Mouse (Mus musculus) A20 (cell line): ENCODE data around the gene Il13ra1.

Source experiments
- DNase-seq: peaks from one replicate; pipeline ENCODE4 v3.0.0-alpha.2; 2011; ENCODE audit warnings: low read depth, low spot score

Gene Il13ra1

DNA sequence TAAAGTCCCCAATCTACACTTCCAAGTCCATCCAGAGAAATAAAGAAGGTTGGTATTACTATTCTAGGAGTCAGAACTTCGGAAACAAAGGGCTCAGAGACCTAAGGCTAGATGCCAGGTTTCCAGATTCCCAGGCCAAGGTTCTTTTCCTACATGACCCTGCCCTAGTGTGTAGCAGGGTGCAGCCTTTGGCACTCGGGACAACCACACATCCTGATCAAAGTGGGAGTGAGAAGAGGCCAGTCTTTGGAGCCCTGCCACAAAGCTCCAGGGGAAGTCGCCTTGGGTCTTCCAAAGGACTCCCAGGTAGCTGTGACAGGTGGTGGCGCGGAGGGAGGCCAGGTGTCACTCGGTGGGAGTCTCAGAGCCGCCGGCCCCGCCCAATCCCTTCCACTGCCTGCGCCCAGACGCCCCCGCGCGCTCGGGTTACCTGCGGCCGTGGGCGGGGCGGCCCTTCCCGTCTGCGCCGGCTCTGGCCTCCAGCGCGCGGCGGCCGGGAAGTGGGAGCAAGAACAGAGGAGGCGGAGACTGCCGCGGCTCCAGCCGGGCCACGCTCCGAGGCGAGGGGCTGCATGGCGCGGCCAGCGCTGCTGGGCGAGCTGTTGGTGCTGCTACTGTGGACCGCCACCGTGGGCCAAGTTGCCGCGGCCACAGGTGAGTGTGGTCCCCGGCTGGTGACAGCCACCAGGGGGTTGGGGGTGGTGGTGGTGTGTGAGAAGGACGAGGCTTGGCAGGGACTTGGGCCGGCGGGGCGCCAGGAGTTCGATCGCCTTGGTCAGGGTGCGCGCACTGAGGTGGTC, at the start of gene Il13ra1:
Il13ra1 (plus strand) TSS at position 489 of the 800 bp plus-strand sequence.
- no peak for DNase-seq

DNA sequence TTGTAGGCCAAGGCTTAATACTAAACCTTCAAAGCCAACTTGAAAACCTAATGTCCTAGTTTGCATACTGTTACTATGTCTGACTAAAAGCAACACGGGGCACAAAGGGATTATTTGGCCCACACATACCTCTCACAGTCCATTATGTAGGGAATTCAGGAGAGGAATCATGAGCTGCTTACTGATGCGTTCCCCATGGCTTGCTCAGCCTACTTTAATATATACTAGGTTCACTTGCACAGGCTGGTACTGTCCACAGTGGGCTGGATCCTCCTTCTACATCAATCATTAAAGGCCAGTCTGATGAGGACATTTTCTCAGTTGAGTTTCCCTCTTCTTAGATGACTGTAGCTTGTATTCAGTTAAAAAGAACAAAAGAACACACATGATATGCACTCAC, 37.9 kb upstream of the Il13ra1 start:
- no peak for DNase-seq

DNA sequence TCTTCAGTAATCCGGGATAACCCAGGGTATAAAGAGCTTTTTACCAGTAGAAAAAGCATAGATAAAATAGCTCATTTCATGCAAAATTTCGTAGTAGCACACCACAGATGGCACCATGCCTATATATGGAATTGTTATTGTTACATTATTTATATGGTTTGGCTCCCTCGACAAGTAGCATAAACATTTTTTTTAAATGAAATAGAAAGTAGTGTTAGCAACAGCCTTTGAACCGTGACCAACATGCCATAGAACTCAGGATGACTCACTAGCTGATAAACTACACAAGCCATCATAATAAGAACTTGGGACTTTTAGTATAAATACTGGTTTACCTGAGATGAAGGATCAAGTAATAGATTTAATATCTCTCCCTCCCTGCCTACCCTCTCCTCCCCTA, 34.7 kb upstream of the Il13ra1 start:
- DNase-seq: no peak

DNA sequence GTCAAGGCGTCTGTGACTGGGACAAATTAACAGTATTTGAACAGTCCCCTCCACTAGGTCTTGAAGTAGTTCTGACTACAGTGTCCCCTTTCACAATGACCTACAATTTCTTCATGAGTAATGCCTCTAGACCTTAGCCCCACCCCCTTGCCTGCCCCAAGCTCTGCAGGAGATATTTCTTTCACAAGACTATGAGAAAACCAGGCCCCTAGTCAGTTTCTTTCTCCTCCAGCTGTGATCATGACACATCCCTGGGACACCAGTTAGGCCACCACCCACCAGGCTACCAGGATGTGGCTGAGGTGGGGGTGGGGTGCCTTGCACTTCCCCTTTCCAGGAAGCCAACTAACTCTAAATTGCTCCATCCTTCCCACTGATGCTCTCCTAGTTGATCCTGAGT, 29.0 kb upstream of the Il13ra1 start:
- DNase-seq: no peak

- DNase-seq: no peak
Observed at GRCm38 (mm10) chrX:36088464-36089256, 23.2 kb upstream of the Il13ra1 start.

DNA sequence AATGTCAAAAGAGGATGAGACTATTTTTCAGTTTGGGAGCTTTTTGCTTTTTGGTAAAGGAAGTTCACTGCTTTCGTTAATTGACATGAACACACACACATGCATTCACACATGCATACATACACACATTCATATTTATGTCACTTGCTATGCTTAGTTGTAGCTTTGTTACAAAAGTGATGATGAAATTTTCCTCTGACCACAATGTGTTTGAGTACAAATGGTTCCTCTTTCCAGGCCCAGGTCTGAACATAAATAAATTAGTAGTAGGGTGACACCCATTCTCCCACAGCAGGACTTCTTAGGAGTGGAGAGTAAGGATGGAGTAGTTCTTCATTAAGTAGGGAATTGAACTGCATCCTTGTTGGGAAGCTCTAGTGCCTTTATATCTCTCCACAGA, 11.0 kb upstream of the Il13ra1 start:
- no peak for DNase-seq

DNA sequence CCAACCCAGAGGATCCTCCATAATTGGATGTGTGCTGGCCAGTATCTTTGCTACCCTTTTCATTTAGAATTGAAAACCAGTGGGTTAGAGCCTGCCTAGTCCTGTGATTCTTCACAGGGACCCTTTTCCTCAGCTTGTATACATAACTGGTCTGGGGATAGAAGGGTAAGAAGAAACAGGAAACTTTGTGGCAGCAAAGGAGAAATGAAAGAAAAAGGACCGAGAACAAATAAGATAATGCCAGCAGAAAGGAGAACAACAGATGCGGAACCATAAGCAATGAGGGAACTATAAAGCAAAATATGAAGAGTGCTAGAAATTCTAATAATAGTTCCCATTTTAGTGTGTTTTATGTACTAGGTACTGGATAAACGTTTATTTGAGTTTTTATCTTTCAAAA, 10.6 kb upstream of the Il13ra1 start:
- DNase-seq: peak; percentile 19

DNA sequence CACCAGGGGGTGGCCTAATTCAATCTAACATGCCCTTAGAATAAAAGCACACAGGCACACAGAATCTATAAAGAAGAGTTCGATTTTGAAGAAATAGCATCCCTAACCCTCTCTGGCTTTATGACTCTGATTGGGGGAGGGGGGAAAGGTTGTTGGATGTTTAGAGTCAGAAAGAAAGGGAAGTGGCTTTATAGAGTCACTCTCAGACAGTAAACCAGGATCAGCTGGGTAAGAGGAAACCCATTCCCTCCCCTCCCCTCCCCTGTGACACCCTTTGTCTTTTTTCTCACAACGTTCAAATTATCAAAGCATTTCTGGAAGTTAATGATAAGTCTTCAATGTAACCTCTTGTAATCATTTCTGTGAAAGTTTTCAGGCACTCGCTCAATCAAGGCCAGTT, 3.3 kb upstream of the Il13ra1 start:
- no peak for DNase-seq

GRCm38 (mm10) chrX:36112422-36112750, 476 bp downstream of the Il13ra1 start:
- no peak for DNase-seq

DNA sequence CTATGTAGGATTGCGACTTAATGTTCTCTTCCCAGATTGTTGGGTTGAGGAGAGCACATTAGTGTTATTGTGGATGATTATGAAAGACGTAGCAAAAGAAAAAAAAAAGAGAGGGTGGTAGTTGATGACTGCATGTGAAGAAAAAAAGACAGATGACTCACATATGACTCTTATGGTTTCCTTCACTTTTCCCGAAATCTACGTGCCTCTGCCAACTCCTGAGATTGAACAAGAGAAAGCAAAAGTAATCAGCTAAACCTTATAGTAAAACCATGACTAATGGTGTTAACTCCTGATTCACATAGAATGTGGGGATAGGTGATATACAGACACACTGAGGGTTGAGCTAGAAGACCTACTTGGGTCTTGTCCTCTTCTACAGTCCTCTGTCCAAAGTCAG, 3.3 kb downstream of the Il13ra1 start:
- no peak for DNase-seq

GRCm38 (mm10) chrX:36129037-36129770, 17.3 kb downstream of the Il13ra1 start:
- DNase-seq: peak; percentile 23

GRCm38 (mm10) chrX:36129771-36130108, 17.8 kb downstream of the Il13ra1 start:
- no peak for DNase-seq

GRCm38 (mm10) chrX:36136346-36136745, 24.4 kb downstream of the Il13ra1 start:
- no peak for DNase-seq

DNA sequence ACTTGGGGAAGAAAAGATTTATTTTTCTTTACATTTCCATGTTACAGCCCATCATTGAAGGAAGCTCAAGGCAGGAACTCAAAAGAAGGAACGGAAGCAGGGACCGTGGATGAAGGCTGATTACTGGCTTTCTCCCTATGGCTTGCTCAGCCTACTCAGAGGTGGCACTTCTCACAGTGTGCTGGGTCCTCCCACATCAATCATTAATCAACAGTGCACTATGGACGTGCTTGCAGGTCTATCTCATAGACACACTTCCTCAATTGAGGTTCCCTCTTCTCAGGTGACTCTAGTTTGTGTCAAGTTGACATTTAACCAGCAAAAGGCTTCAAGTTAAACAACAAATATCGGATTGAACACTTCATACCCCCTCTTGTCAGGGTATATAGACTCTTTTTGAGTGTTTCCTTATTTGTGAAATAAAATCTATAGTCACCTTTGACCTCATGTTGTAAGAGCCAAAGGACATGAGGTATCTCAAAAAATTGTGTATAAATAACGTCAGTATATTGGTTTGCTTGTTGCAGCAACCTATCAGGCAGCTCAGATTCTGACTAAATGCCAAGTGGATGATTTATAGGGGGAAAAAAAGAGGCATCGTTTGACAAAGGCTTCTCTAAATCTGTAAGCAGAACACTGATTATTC, 30.2 kb downstream of the Il13ra1 start:
- DNase-seq: peak; percentile 5

DNA sequence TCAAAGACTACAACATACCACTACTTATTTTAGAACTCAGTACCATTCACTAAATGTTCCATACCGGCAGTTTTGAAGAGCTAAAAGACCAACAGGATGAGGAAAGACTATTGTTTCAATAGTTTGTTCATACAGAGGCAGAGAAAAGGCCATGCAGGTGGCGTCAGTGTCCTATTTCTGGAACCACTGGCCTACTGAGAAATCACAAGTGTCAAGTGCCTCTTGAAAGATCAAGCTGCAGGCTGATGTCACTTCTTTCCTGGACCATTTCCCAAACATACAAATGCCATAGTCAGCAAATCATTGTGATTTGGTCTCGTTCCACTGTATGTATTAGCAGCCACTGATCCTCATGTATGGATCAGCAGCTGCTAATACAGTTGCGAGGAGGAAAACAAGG, 34.8 kb downstream of the Il13ra1 start:
- no peak for DNase-seq

DNA sequence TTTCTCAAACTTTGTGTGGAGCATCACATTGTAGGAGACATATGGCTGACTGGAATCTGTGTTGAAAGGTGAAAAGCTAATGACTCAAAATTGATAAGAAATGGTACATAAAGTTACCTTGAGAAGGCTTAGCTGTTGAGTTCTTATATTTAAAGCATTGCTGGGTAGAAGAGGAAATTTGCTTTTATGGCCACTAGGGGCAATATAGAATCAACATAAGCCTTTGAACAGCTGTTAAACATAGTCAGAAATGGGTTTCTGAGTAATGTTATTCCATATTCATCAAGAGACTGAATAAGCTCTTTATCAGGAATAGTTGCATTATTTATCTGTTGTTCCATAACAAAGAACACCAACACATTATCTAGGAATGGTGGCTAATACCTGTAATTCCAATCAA, 38.2 kb downstream of the Il13ra1 start:
- DNase-seq: no peak

GRCm38 (mm10) chrX:36156677-36157076, 44.8 kb downstream of the Il13ra1 start:
- no peak for DNase-seq

DNA sequence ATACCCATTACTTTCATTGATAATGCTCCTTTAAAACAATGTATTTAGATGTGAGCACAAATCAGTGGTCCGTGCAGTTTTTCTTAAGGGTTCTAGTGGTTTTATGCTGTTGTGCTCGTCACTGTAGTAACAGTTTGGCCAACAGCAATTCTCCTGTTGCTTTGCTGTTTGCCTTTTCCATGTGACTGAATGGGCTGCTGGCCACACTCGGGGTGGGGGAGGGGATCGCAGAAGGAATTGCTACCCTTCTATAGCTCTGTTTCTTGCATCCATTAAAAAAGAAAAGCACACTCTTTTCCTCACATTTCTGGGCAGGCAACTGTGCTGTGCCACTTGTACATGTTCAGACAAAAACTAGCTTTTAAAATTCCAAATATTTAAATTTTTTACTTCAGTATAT, 49.7 kb downstream of the Il13ra1 start:
- DNase-seq: no peak

DNA sequence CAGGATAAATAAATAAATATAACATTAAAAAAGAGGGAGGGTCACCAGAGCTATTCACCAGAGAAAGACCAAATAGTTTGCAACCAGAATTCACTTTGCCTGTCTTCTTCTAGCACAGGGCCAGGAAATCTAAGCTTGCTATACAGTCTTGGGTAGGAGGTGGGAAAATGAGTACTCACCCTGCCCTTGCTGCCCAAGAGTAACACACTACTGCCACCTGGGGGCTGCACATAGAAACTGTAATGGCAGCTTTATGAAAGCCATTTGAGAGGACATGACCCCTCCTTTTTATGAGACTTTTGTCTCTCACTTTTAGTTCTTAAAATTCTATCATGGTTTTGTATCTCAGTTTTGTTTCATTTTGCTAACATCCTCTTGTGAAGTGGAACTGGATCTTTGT, 71.7 kb downstream of the Il13ra1 start:
- peak; percentile 38 for DNase-seq

- no peak for DNase-seq
Observed at GRCm38 (mm10) chrX:36186036-36186435, 74.1 kb downstream of the Il13ra1 start.

DNA sequence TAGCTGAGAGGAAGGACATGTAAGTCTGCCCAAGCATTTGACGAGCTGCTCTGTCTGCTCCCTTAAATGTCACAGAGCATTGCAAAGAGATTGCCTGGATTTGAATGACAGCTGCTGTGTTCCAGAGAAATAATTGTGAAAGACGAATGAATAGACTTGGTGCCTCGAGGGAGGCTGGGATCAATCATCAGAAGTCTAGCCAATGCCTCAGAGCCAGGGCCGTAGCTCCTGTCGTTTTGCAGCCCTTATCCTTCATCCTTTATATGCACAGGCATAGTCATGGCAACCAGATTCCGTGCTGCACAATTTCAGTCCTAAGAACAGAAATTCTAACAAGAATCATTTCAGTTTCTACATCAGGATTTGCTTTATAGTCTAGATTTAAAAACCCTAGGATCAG, 74.5 kb downstream of the Il13ra1 start:
- DNase-seq: no peak

DNA sequence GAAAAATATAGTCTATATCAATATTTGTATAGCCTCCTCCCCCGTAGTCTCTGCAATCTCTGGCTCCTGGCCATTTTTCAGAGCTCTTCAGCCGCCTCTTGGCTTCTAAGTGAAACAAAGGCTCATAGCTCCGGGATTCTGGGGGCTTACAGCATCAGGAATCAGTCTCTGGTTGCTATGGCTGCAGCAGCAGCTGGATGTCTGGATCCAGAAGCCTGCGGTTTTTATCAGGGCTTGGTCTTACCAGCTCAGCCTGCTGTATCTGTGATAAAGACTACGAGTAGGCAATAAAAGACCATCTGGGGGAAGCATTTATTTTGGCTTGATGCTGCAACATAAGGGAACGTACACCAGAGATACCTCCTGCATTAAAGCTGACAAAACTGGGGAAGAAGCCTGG, 82.0 kb downstream of the Il13ra1 start:
- no peak for DNase-seq
